Mouse (Mus musculus): ENCODE data around the gene Gtf2i.

DNA sequence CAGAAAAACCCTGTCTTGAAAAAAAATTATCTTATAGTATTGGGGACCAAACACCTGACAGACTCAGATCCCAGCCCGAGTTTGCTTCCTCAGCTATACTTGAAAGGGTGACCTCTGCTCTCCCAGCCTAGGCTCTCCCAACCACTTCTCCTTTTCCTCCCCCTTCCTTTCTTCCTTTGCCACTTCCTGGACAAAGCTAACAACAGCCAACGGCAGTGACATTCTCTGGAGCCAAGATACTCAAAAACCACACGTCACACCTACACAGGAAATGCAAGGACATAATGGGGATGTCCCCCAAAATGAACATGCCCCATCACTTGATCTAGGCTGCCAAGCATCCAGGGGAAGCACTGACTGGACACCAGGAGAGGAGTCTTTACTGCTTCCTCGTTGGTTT, 56.2 kb downstream of the Gtf2i start:
- TF ChIP-seq CTCF (IDR thresholded peaks at IDR 0.05) (no peak), POLR2A (IDR thresholded peaks at IDR 0.05; ENCODE audit: insufficient read depth, low read depth, low read length) (no peak)

All from heart, adult 2 months (tissue).